In genomic region chr16:21192509-21193354, GRCm38 (mm10) we compare ENCODE assay signal across 9 mouse cellular contexts. TPM values are rescaled to one million over a fixed set of nuclear protein-coding genes. Genes with fewer than 3 reads are reported as not detected.
DNase-seq lines count a peak whose midpoint lies in the region; ATAC-seq and TF ChIP-seq lines count a peak whose summit lies in the region.
"Had no signal": no experiment of that assay in that cellular context is flagged by ENCODE, and none has a peak within 500 bp of the region (broad histone marks: within the 10 kb centered on the region; RNA-seq: fewer than 3 reads in every experiment).

No protein-coding gene starts in this region.

- H3K27ac ChIP-seq in testis, adult 2 months (ENCODE audit: control insufficient read depth, insufficient read depth, low read depth, low read length): no peak overlapping the region
- H3K27ac ChIP-seq in forebrain, embryonic 15.5 days (replicated peaks): no peak overlapping the region
- no peak overlapping the region for H3K27ac ChIP-seq in kidney, embryonic 16.5 days (ENCODE audit: low read length)
- H3K27ac ChIP-seq in midbrain, embryonic 11.5 days (ENCODE audit: low read depth, low read length): no peak overlapping the region

- no peaks in the 10 kb centered on the region for H3K27me3 ChIP-seq in testis, adult 2 months (ENCODE audit: control insufficient read depth, insufficient read depth, low read length)
- no peaks in the 10 kb centered on the region for H3K27me3 ChIP-seq in forebrain, embryonic 15.5 days
- no peaks in the 10 kb centered on the region for H3K27me3 ChIP-seq in kidney, embryonic 16.5 days (ENCODE audit: insufficient read depth, low read length)
- H3K27me3 ChIP-seq in midbrain, embryonic 11.5 days (ENCODE audit: control insufficient read depth, insufficient read depth, low read length): no peaks in the 10 kb centered on the region

- TF ChIP-seq CTCF in testis, adult 2 months (IDR thresholded peaks at IDR 0.05; ENCODE audit: control insufficient read depth, insufficient read depth, insufficient replicate concordance, low read depth, low read length): peak; percentile 24; the same call in 1 of the 2 replicates

- WGBS in forebrain, embryonic 15.5 days: 39% methylated on average over 7 of the region's 7 CpGs
- 38% methylated on average over 7 of the region's 7 CpGs for whole genome bisulfite sequencing in kidney, embryonic 16.5 days
- WGBS in midbrain, embryonic 11.5 days: 41% methylated on average over 7 of the region's 7 CpGs

- no peak overlapping the region for H3K4me3 ChIP-seq in testis, adult 2 months (ENCODE audit: control insufficient read depth, low read depth, low read length)
- H3K4me3 ChIP-seq in forebrain, embryonic 15.5 days: no peak overlapping the region
- no peak overlapping the region for H3K4me3 ChIP-seq in kidney, embryonic 16.5 days (ENCODE audit: low read length)
- no peak overlapping the region for H3K4me3 ChIP-seq in midbrain, embryonic 11.5 days (ENCODE audit: low read depth, low read length)

- H3K4me2 ChIP-seq in forebrain, embryonic 15.5 days (replicated peaks): no peak overlapping the region
- H3K4me2 ChIP-seq in kidney, embryonic 16.5 days (replicated peaks; ENCODE audit: low read depth, low read length): no peak overlapping the region
- H3K4me2 ChIP-seq in midbrain, embryonic 11.5 days: no peak overlapping the region

- H3K36me3 ChIP-seq in testis, adult 2 months (ENCODE audit: control insufficient read depth, insufficient read depth, low read length): no peaks in the 10 kb centered on the region
- H3K36me3 ChIP-seq in forebrain, embryonic 15.5 days: no peaks in the 10 kb centered on the region
- H3K36me3 ChIP-seq in kidney, embryonic 16.5 days (ENCODE audit: insufficient read depth, low read length): no peaks in the 10 kb centered on the region
- no peaks in the 10 kb centered on the region for H3K36me3 ChIP-seq in midbrain, embryonic 11.5 days (ENCODE audit: control insufficient read depth, insufficient read depth, low read length)

- H3K9me3 ChIP-seq in forebrain, embryonic 15.5 days: no peaks in the 10 kb centered on the region
- H3K9me3 ChIP-seq in kidney, embryonic 16.5 days (ENCODE audit: low read length): no peaks in the 10 kb centered on the region
- H3K9me3 ChIP-seq in midbrain, embryonic 11.5 days (ENCODE audit: control insufficient read depth, low read length): no peaks in the 10 kb centered on the region

- no peaks in the 10 kb centered on the region for H3K4me1 ChIP-seq in testis, adult 2 months (ENCODE audit: control insufficient read depth, insufficient read depth, low read length)
- 0 out of 2 replicates have a peak, but pooled peaks cover 2% of the 10 kb centered on the region for H3K4me1 ChIP-seq in forebrain, embryonic 15.5 days
- peaks cover 4% of the 10 kb centered on the region; the same call in 1 of the 2 replicates for H3K4me1 ChIP-seq in kidney, embryonic 16.5 days (ENCODE audit: insufficient read depth, low read length)
- H3K4me1 ChIP-seq in midbrain, embryonic 11.5 days (ENCODE audit: control insufficient read depth, insufficient read depth, low read length): no peaks in the 10 kb centered on the region

- H3K9ac ChIP-seq in forebrain, embryonic 15.5 days (replicated peaks): no peak overlapping the region
- H3K9ac ChIP-seq in kidney, embryonic 16.5 days (replicated peaks; ENCODE audit: low read length): no peak overlapping the region
- H3K9ac ChIP-seq in midbrain, embryonic 11.5 days (ENCODE audit: low read length): no peak overlapping the region

- peak; percentile 81 for ATAC-seq in forebrain, embryonic 15.5 days (replicated peaks)
- peak; percentile 66 for ATAC-seq in kidney, embryonic 16.5 days (ENCODE audit: low FRiP score, low TSS enrichment)
- peak; percentile 64; the same call in 1 of the 2 replicates for ATAC-seq in midbrain, embryonic 11.5 days (ENCODE audit: low FRiP score)

- no peak for DNase-seq in testis, postnatal 14 days (ENCODE audit: low spot score)
- DNase-seq in brain, adult 2 months (ENCODE audit: low read depth, low spot score): peak; percentile 92
- DNase-seq in midbrain, embryonic 11.5 days (ENCODE audit: low spot score, missing footprints): peak; percentile 97
- no peak for DNase-seq in spleen, postnatal 10 days (ENCODE audit: low spot score in 2 of 2)
- no peak for DNase-seq in gastrocnemius, postnatal 10 days

- TF ChIP-seq POLR2A in testis, adult 2 months (IDR thresholded peaks at IDR 0.05; ENCODE audit: control insufficient read depth, low read depth, low read length): no peak

RNA-seq across cellular contexts. Expression of gene Ephb3, which starts 11.8 kb away (rescaled TPM):
- polyA plus RNA-seq in testis, adult 2 months (2012; rRNA removed): 1.2 TPM in 2 replicates
- 7.6 and 7.9 TPM in 2 replicates for polyA plus RNA-seq in forebrain, embryonic 15.5 days (2015; fragmentation: Nextera tagmentation; extraction: Ambion mirVana)
- polyA plus RNA-seq in kidney, embryonic 16.5 days (2015; fragmentation: Nextera tagmentation; extraction: Ambion mirVana): 21.8 and 23.4 TPM in 2 replicates
- polyA plus RNA-seq in midbrain, embryonic 11.5 days (2014; fragmentation: Nextera tagmentation; extraction: Ambion mirVana): 7.7 and 9.8 TPM in 2 replicates
- total RNA-seq in gastrocnemius, postnatal 10 days (2021): 10 to 100 TPM in 1 of 2 experiments, 1 to 10 TPM in 1; 6.1 to 11.8 TPM

RNA-seq across cellular contexts. Expression of gene Teddm3, which starts 38.9 kb away (rescaled TPM):
- not detected in 2 replicates for polyA plus RNA-seq in testis, adult 2 months (2012; rRNA removed)
- not detected in 2 replicates for polyA plus RNA-seq in forebrain, embryonic 15.5 days (2015; fragmentation: Nextera tagmentation; extraction: Ambion mirVana)
- polyA plus RNA-seq in kidney, embryonic 16.5 days (2015; fragmentation: Nextera tagmentation; extraction: Ambion mirVana): 0.14 TPM in 1 of 2 replicates, not detected in the other
- not detected in 2 replicates for polyA plus RNA-seq in midbrain, embryonic 11.5 days (2014; fragmentation: Nextera tagmentation; extraction: Ambion mirVana)
- total RNA-seq in gastrocnemius, postnatal 10 days (2021): not detected
- polyA plus RNA-seq: heart, embryonic 16.5 days had no signal

Comparison
In these comparisons a context has a peak if more than half of its experiments do, and no peak if none do; other contexts are left out.
1. DNase-seq: peak in brain, adult 2 months (single experiment) and midbrain, embryonic 11.5 days (single experiment); none in testis, postnatal 14 days (single experiment), spleen, postnatal 10 days (0 of 2) and gastrocnemius, postnatal 10 days (single experiment).
2. Peak in every context shown above with its lines, with median percentiles within 50 percentile points of each other: ATAC-seq.